Mouse (Mus musculus): ENCODE results near the gene Nploc4.

GRCm38 (mm10) chr11:120467736-120468092 lies 30.2 kb upstream of the Nploc4 start:
- no peak for TF ChIP-seq CTCF (IDR thresholded peaks at IDR 0.05; ENCODE audit: borderline replicate concordance, extremely low read depth, insufficient read depth, insufficient read length)
- TF ChIP-seq POLR2A (IDR thresholded peaks at IDR 0.05; ENCODE audit: borderline replicate concordance, extremely low read depth, insufficient read depth, insufficient read length, poor library complexity, severe bottlenecking), result no peak

All from brain, embryonic 14.5 days (tissue).